Mouse (Mus musculus) thymus, postnatal 0 days (tissue): Measurements from ENCODE around the gene Cdx4. TPM values are rescaled to one million over a fixed set of nuclear protein-coding genes. Genes with fewer than 3 reads are reported as not detected.
A peak's percentile ranks its signal among the peaks of the same experiment; 100 is the strongest.

Source experiments
- DNase-seq: peaks from one replicate; pipeline ENCODE4 v3.0.0-alpha.2; 2015; ENCODE audit warnings: low spot score
- polyA plus RNA-seq: library from polyadenylated mRNA; unstranded; fragments of >200 nt; fragmentation: Nextera tagmentation; extraction: Ambion mirVana; gene quantifications from 2 replicates; pipeline ENCODE4 v1.2.1, GENCODE M21; 2015

The Cdx4 gene
- 0.14 TPM in 1 of 2 replicates, not detected in the other for polyA plus RNA-seq

- DNase-seq: no peak
Observed at GRCm38 (mm10) chrX:103321146-103321545, at the start of gene Cdx4. TSS of gene Cdx4 (plus strand) at chrX:103321398.

DNA sequence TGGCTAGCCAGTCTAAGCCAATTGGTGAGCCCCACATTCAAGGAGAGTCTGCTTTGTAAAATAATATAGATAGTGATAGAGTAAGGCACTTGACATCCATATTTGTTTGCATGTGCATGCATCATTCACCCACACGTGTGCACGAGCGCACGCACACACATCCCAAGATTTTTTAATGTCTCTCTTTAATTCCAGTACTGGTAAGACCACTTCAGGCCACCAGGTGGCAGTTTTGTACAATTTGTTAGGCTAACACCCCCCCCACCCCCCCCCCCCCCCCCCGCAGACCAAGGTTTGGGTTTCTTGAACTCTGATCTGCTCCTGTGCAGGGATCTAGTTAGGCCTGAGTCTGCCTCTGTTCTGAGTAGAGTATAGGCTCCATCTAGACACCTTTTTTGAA lies 46.9 kb upstream of the Cdx4 start:
- DNase-seq: no peak

DNA sequence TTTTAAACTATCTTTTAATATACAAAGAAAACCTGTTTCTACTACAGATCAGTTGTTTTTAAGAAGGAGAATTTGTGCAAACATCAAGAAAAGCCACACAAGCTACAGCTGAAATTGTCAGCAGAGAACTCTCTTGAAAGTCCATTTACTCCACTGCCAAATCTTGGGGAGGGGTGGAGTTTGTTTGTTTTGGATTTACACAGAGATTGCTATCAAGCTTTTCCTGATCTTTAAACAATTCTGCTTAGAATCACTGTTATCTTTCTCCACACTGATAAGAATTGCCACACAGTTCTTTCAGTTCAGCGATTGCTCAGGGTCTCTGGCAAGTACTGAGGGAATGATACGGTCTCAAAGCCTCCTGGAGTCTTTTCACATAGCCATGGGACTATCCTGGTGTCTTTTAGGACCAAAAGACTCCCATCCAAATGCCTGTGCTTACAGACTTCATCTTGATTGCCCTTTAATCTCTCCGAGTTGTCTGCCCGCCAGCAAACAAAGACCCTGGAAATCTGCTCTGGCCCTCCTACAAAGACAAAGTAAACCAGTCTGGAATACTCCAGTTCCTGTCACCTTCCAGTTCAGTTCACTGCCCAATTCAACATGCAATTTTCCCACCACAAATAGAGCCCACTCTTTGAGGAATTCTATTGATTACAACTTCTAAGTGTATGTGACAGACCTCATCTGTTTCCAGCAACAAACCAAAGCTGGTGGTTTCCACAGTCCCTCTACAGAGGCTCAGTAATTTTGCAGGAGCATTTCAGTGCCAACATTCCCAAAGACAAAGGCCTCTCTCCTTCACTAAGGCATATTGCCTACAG lies 34.1 kb upstream of the Cdx4 start:
- no peak for DNase-seq

- DNase-seq: no peak
Observed at GRCm38 (mm10) chrX:103287846-103288377, 33.3 kb upstream of the Cdx4 start.

DNA sequence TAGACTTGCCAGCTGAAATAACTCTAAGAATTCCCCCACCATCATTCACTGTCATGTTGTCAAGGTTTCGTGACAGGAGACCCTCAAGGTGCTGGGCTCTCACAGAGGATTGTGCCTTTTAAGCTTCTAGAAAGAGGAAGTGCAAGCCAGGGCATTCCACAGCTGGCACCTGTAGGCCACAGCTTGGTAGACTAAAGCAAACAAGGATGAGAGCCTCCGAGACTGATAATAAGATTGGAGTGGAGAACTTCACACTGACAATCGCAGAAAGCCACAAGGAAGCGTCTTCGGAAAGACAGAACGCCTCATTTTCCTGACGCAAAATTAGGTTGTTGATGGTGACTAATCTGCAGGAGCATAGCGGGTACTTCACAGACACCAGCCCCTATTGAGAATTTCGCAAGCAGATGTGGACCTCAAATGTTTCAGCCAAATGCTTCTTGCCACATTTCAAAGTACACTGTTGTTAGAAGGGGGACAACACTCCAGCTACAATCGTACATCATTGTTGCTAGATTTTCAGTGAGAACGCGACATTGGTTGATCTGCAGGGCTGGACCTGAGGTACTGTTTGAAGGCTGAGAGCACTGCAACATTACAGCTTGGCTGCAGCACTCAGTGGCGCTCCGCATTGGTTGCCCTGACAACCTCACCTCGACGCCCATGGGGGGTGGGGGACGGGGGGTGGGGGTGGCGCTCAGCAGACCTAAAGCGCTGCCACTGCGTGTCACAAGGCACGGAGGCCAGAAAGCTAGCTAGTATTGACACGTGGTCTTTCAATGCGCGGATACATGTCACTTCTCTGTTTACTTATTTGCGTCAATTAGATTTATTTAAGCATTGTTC lies 32.5 kb upstream of the Cdx4 start:
- no peak for DNase-seq

- DNase-seq: no peak
Observed at GRCm38 (mm10) chrX:103298937-103299336, 22.3 kb upstream of the Cdx4 start.

GRCm38 (mm10) chrX:103308262-103308661 lies 12.9 kb upstream of the Cdx4 start:
- no peak for DNase-seq

DNA sequence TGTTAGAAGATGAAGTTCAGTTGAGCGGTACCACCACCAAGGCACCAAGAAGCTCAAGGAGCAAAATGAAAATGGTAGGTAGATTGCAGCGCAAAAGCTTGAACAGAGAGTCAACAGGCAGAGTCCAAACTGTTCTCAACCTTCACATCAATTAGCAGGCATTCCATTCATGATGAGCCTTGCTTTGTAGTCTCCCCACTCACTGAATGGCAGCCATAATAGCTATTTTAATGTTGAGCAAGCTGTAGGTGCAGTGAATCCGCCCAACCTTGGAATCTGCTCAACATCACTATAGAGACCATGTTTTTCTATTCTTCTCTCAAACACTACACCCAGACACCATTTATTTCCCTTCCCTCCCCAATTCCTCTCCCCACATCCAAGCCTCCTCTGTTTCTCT lies 9.5 kb upstream of the Cdx4 start:
- no peak for DNase-seq

GRCm38 (mm10) chrX:103314146-103314545 lies 7.1 kb upstream of the Cdx4 start:
- no peak for DNase-seq

- no peak for DNase-seq
Observed at GRCm38 (mm10) chrX:103325900-103326299, 4.7 kb downstream of the Cdx4 start.

DNA sequence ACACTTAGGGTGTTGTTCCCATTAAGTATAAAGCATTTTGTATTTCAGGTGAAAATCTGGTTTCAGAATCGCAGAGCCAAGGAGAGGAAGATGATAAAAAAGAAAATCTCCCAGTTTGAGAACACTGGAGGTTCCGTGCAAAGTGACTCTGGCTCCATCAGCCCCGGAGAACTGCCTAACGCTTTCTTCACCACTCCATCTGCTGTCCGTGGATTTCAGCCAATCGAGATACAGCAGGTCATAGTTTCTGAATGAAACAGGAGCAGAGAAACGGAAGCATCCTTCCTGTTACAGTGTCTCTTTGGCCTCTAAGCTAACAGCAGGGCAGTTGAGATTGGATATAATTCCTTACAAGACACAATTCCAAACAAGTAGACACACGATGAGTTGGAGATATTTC lies 8.2 kb downstream of the Cdx4 start:
- no peak for DNase-seq

DNA sequence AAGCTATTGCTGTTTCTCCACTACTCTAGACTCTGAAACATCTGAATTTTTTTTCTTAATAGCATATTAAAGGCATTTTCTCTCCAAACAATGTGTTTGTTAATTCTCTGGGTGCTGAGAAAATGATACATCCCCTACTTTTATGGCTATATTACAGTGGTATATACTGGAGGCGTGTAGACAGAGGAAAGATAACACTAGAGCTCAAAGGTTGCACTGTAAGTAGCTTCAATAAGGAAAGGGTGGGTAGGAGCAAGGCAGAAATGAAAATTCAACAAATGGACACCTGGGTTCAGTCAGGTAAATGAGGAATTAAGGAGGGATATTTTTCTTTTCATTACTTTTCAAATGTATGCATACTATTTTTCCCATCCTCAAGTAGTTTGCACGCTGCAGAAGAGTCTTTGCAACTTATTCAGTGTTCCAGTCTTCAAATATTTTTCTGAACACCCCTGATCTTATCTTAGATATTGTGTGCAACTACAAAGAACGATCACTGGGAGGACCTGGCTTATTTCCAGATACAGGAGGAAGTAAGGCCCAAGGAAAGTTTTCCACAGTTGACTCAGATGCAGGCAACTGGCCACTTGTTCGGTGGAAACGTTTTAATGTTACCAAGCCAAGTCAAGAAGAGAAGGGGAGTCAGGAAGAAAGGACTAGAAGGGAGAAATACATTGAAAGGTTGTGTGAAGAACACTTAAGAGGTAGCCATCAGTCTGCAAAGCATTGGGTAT lies 10.1 kb downstream of the Cdx4 start:
- no peak for DNase-seq

GRCm38 (mm10) chrX:103341369-103342113 lies 20.3 kb downstream of the Cdx4 start:
- DNase-seq: no peak

DNA sequence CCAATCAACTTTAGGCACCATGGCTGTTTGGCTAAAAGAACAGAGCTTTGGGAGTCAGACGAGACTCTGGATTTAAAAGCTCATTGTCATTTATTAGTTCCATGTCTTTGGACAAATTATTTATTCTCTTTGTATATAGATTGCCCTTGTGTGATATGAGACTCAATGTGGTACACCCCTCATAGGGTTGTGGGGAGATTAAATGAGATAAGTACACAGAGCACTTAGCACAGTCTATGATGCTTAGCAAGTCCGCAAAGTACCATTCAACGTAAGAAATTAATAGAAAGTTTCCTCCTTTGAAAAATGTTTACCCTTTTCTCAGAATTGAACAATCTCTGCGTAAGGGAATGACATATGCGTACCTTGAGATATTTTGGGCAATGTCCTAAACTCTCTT lies 34.6 kb downstream of the Cdx4 start:
- DNase-seq: no peak

GRCm38 (mm10) chrX:103356287-103356686 lies 35.1 kb downstream of the Cdx4 start, which contains the start of gene Chic1:
TSS of gene Chic1 (plus strand) at chrX:103356476.
- DNase-seq: peak; percentile 5

GRCm38 (mm10) chrX:103356761-103357236 lies 35.6 kb downstream of the Cdx4 start:
- DNase-seq: no peak

DNA sequence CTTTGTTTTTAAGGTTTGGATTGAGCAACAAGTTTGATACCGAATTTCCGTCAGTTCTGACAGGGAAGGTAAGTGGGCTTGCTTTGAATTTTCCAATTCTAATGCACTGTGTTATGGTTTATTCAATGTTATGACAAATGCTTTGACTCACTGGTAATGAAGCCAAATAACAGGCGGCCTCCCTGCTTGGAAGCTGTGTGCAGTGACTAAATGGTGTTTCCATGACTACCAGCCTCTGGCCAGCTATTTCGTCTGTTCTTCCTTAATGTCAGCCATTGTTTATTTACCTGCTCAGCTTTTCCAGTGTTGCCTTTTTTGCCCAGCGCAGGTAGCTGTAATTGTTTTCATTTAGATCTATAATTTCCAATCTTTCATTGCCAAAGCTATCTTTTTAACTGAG lies 45.0 kb downstream of the Cdx4 start:
- no peak for DNase-seq

DNA sequence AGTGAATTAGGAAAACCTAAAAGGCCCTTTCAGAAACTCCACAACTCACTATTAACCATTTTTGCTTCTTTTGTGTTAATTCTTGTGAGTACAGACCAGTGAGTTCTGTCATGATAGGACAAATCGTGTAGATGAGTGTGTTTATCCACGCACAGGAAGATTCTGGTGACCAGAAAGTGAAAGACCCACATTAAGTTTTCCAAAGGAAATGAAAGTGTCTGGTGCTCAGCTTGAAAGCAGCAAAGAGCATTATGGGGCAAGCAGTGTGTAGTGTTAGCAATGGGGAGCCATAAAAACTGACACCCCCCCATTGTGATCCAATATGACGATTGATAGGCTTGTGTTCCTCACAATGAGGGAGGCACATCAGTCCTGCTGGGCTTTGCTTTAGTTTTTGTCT lies 47.5 kb downstream of the Cdx4 start:
- DNase-seq: no peak

DNA sequence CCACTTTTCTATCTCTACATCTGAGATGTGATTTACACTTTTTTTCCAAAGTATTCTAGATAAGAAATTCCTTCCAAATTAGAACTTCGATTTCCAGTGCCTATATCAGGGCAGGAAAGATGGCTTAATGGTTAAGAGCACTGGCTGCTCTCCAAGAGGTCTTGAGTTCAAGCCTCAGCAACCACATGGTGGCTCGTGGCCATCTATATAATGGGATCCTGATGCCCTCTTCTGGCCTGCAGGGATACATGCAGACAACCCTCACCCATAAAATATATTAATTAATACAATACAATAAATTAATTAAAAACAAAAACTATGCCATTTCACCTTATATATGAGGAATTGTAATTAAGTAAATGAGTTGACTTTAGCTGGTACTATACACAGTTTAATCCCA lies 50.0 kb downstream of the Cdx4 start:
- no peak for DNase-seq

DNA sequence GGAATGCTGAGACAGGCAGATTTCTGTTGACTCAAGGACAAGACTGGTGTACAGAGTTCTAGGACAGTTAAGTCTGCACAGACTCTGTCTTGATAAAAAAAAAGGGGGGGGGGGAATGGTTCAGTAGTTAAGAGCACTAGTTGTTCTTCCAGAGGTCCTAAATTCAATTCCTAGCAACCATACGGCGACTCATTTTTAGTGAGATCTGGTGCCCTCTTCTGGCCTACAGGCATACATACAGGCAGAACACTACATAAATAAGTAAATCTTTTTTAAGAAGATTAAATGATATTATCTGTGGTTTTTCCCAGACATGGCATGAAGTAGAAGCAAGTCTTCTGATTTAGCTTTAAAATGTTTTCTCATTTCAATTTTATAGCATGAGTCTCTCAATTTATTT lies 50.4 kb downstream of the Cdx4 start:
- no peak for DNase-seq

GRCm38 (mm10) chrX:103374250-103374649 lies 53.1 kb downstream of the Cdx4 start:
- no peak for DNase-seq
